Mouse (Mus musculus) frontal cortex, postnatal 10 days (tissue): ENCODE data around the gene Lrrc4.
A peak's percentile ranks its signal among the peaks of the same experiment; 100 is the strongest.

Experiments used
- DNase-seq, 2 experiments: peaks; one replicate each; pipeline ENCODE4 v3.0.0; 2022; ENCODE audit warnings: low spot score in 2 of 2, mixed read lengths in 1 of 2

Gene Lrrc4

GRCm38 (mm10) chr6:28855442-28855841 lies 23.9 kb upstream of the Lrrc4 start:
- no peak for DNase-seq

- DNase-seq: no peak
These were observed 23.1 kb upstream of the Lrrc4 start for GRCm38 (mm10) chr6:28854598-28854997.

- no peak for DNase-seq
These were observed 22.1 kb upstream of the Lrrc4 start for GRCm38 (mm10) chr6:28853654-28854053.

- no peak for DNase-seq
These were observed 21.6 kb upstream of the Lrrc4 start for GRCm38 (mm10) chr6:28853164-28853563.

GRCm38 (mm10) chr6:28852342-28852741 lies 20.8 kb upstream of the Lrrc4 start:
- DNase-seq: no peak

- DNase-seq: no peak
These were observed 18.9 kb upstream of the Lrrc4 start for GRCm38 (mm10) chr6:28850326-28850900.

GRCm38 (mm10) chr6:28849317-28849716 lies 17.8 kb upstream of the Lrrc4 start:
- no peak for DNase-seq

GRCm38 (mm10) chr6:28848891-28849290 lies 17.3 kb upstream of the Lrrc4 start:
- no peak for DNase-seq

- no peak for DNase-seq
These were observed 16.8 kb upstream of the Lrrc4 start for GRCm38 (mm10) chr6:28848285-28848794.

GRCm38 (mm10) chr6:28847616-28848015 lies 16.1 kb upstream of the Lrrc4 start:
- DNase-seq: no peak

- DNase-seq: no peak
These were observed 14.1 kb upstream of the Lrrc4 start for GRCm38 (mm10) chr6:28845610-28846009.

- peak; percentile 61 to 81 for DNase-seq
These were observed 11.1 kb upstream of the Lrrc4 start for GRCm38 (mm10) chr6:28842375-28843276.

GRCm38 (mm10) chr6:28841569-28841968 lies 10.0 kb upstream of the Lrrc4 start:
- no peak for DNase-seq

GRCm38 (mm10) chr6:28836600-28836999 lies 5.1 kb upstream of the Lrrc4 start:
- no peak for DNase-seq

- DNase-seq: no peak
These were observed 2.5 kb upstream of the Lrrc4 start for GRCm38 (mm10) chr6:28834046-28834445.

GRCm38 (mm10) chr6:28833380-28833822 lies 1.9 kb upstream of the Lrrc4 start:
- peak; percentile 63 to 70 for DNase-seq

- DNase-seq: peak; percentile 37 to 62
These were observed 1.3 kb upstream of the Lrrc4 start for GRCm38 (mm10) chr6:28832751-28833291.

- peak; percentile 31 to 62 for DNase-seq
These were observed 555 bp upstream of the Lrrc4 start for GRCm38 (mm10) chr6:28831854-28832750.

- DNase-seq: no peak
These were observed 1.2 kb downstream of the Lrrc4 start for GRCm38 (mm10) chr6:28830306-28830705.

GRCm38 (mm10) chr6:28828593-28828992 lies 3.0 kb downstream of the Lrrc4 start:
- DNase-seq: peak in 1 of 2 experiments; percentile 43

- DNase-seq: no peak
These were observed 4.0 kb downstream of the Lrrc4 start for GRCm38 (mm10) chr6:28827565-28827964.
